Mouse (Mus musculus): Measurements from ENCODE around the gene Ifi203.
"Not testable (repeated sequence)": the region's sequence is repeated elsewhere in the genome, so short reads cannot be mapped to it uniquely, and the experiment has no call there.

Gene Ifi203

DNA sequence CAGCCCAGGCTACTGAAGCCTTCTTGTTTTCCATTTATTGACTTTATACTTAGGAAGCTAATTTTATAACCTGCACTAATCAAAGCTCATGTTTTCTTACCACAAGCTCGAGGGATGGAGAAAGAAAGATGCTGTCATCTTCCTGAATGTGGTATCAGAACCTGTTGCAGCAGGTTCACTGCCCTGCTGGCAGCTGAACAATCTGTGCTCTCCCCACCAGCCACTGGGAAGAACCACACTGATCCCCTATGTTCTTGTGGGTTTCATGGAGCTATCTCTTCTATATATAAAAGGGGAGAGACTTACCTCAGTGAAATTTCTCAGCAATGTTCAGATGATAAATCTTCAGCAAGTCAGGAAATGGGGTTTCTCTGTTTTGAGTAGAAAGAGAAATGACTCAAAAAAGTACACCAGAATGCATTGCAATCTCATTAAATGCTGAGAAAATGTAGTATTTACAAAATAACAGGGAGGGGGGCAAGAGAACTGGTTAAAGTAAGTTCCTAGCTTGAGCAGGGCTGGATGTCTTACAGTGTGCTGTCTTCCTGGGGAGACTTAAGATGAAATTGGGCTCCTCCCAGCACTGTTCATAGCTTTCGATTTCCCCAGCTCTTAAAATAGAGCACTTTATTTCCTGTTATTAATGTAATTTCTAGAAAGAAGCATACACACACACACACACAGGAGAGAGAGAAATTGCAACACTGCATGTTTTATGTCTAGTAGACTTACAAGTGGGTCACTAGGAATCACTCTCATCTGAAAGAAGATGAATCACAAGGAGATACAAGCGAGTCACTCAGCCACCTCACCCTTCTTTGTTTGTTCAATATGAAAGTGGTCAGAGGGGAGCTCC lies at the start of gene Ifi203, which contains the start of gene Mndal:
Gene Ifi203 (minus strand): TSS at position 749 of the 856 bp plus-strand sequence.
Gene Mndal (minus strand): TSS at position 568 of the 856 bp plus-strand sequence.
- DNase-seq (ENCODE audit: low spot score), result not testable (repeated sequence)

DNA sequence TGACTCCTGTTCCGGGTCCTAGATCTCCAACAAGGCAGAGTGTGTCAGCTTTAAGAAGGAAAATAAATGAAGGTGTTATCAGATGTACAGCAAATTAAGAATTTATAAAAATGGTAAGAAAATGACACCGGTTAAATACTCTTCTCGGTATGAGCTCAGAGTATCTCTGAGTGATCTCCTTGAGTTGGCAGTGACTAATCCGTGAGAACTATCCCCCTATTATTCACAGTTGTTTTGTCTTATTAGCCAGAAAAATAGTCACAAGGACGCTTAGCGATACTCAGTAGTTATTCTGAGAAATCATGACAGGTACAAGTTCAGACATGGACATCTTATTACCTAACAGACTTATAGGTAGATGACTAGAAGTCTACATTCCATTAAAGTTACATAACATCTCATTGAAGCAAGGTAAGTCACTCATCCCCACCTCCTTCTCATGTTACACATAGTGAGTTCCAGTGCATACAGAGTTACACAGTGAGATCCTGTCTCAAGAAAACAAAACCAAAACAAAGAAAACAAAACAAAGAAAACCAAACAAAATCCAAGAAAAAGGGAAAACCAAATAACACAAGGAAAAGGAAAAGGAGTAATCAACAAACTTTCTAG lies 40.3 kb upstream of the Ifi203 start, which contains the start of gene Ifi202b:
Gene Ifi202b (minus strand): TSS at position 51 of the 612 bp plus-strand sequence.
- not testable (repeated sequence) for DNase-seq (ENCODE audit: low spot score)

DNA sequence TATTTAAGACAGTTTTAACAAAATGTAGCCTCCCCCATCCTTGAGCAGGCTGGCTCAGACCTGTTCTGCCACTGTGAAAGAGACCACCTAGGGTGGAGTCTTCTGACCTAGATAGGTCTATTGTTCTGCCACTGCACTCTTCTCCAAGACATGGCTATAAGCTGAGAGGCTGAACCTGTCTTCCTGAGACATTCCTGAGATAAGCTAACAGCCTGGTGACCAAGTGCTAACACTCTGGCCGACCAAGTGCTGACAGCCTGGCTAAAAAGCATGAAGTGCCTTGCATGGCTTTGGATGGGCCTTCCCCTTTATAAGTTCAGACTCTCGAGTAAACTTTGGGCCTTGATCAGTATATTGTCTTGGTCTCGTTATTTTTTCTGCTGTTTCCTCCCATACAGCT lies 38.6 kb upstream of the Ifi203 start:
- DNase-seq (ENCODE audit: low spot score), result not testable (repeated sequence)

DNA sequence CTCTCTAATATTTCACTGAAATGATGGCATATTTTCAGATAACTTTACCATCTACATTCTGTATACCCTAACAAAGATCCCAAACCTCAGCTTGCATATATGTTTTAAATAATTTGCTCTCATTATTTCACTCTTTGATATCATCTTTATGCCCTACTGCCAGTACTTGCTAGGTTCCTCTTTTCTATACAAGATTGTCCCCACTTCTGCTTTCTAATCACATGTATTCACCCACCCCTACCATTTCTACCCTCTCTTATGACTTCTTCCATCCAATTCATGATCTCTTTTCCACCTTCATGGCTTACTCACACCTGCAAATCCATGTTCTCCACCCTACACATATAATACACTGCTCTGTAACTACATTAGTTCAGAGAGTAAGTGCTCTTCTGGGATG lies 35.1 kb upstream of the Ifi203 start:
- DNase-seq (ENCODE audit: low spot score), result no peak

DNA sequence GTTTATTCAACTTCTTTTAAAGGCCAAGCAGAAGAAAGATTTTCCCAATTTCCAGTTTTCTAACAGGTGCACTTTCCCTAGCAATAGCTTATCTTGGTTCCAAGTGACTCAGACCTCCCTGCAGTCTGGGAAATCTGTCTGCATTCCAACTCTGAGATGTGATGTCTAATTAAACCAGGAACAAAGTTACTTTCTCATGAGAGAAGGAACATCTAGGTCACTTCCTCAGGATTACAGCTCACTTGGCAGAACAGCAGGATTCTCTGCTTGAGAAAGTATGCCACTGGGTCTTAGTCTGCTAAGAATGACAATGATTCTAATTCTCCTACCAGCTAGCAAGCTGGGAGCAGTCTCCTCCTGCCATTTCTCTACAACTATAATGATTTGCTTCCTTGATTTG lies 30.6 kb upstream of the Ifi203 start:
- no peak for DNase-seq (ENCODE audit: low spot score)

DNA sequence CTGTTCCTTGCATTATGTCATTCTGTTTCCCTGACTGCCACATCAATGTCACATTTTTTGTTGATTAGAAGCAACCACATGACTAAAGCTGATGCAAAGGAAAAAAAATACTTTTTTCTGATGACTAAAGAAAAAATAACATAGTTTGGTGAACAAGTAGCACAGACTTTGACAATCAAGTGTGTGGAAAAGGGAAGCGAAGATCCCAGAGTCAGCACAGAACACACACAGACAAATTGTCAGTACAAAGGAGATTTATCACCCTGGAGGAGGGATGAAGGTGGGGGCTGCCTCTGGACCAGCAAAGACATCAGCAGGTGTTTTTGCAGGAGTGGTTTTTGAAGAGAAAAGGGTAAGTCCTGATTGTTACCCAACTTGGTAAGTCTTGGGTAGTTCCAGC lies 19.0 kb upstream of the Ifi203 start:
- not testable (repeated sequence) for DNase-seq (ENCODE audit: low spot score)

DNA sequence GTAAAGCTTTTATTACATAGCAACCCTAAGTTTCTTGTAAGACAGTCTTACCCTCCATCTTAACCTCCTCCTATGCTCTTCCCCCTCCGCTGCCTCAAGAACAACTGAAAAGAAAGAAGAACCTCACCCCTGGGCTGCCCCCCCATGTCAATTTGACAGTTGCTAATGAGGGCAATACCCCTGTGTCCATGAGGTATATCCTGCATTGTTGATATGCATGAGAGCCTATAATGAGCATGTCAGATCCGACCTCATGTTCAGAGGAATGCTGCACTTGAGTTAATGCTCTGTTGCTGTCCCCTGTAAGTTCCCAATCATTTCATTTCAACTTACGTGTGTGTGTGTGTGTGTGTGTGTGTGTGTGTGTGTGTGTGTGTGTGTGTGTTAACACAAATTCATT lies 17.5 kb upstream of the Ifi203 start:
- not testable (repeated sequence) for DNase-seq (ENCODE audit: low spot score)

DNA sequence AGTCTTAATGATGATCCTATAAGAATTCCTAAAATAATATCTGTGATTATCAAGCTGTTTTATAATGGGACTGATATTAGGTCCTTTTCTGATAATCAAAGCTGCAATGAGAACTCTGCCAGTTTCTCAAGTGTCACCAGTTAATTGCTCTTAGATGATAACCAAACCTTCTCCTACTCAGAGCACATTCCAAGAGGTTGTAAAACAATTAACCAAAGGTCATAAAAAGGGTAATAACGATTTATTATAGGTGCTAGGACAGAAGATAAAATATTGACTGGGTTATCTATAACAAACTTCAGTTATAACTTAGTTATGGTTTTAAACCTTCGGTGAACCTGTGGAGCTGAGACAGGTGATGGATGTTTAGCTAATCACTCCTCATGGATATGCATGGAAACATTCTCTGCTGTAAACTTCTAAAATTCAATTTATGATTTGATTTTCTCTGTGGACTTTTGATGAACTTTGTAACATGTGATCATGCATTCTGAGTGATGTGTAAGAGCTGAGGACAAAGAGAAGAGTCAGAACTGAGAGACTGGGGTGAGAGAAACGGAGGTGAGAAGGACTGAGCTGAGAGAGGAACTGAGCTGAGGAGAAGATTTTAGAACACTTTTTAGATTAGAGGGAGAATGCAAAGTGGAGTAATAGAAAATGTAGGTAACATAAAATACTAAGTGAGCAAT lies 13.5 kb upstream of the Ifi203 start:
- DNase-seq (ENCODE audit: low spot score), result not testable (repeated sequence)

DNA sequence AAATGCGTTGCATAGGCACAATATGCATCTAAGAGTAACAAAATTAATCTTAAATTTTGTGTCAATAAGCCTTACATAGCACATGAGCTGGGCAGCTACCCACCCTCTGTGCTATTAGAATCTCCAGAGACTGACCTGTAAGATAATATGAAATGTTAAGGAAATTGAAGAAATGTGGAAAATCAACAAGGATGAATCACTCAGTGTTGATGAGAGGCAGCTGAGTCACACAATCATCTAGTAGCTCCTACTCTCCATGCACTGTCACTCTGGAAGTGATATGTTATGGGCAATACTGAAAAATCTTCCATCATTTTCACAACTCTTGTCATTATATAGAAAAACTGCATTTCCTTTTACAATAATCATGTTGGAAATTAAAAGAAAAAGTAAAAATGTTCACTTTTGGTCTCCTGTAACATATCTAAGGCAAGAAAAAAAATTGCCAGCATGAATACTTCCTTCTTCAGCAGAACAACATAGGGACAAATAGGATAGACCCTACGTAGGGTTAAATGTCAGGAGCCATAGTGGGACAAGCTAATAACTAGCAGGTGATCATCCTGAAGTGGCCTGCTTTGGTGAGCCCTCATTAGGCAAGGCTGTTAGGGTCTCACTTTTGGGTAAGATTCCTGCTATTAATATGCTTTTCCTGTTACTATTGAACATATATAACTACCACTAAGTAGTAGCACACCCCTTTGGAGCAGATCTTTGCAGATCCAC lies 12.8 kb upstream of the Ifi203 start:
- DNase-seq (ENCODE audit: low spot score), result no peak

DNA sequence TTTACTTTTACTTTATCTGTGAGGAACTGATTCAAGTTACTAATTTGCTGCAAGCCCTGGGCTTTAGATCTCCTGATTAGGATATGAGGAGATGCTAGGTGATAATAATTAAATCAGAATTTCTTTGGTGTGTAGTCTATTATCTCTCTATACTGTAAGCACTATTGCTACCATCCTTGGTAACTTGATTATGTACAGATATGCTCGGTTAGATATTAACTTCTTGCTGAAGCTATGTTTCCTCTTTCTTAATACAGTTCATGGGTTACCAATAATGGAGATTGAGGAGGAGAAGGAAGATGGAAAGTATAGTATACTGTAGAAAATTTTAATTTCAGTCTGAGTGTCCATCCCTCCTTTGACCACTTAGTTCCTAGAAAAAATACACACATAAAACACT lies 11.1 kb upstream of the Ifi203 start:
- no peak for DNase-seq (ENCODE audit: low spot score)

DNA sequence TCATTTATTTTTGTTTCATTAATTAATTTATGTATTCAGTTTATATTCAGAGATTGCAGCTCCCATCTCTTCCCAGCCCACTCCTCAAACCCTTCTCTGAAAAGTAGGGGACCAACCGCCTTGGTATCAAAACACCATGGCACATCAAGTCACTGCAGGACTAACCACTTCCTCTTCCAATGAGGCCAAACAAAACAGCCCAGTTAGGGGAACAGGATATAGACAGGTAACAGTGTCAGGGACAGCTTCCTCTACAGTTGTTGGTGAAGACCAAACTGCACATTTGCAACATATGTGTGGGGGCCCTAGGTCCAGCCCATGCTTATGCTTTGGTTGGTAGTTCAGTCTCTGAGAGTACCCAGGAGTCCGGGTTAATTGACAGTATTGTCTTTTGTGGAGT lies 6.6 kb upstream of the Ifi203 start:
- not testable (repeated sequence) for DNase-seq (ENCODE audit: low spot score)

DNA sequence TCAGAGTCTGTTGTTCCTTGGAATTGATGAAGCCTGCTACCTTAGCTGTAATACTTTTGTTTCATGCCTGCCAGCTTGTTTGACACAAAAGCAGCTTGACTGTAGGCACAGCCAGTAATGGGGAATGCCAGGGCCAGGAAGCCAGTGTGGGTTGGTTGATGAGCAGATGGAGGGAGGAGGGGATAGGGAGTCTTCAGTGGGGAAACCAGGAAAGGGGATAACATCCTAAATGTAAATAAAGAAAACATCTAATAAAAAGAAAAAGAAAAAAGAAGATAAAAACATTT lies 251 bp upstream of the Ifi203 start:
- not testable (repeated sequence) for DNase-seq (ENCODE audit: low spot score)

DNA sequence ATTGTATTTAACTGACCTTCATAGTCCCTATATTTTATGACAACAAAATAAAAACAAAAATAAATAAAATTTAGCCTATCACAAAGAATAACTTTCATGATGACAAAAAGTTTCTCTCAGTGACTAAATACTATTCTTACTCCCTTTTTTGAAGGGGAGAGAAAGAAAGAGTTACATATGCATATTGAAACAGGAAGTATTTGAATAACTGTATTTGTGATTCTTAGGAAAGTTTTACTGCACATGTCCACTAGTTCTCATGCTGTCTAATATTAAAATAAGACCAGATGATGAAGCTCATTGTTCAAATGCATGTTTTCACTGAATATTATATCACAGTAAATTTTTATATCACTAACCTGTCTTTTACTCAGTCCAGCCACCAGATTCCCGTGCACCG lies 950 bp downstream of the Ifi203 start:
- not testable (repeated sequence) for DNase-seq (ENCODE audit: low spot score)

DNA sequence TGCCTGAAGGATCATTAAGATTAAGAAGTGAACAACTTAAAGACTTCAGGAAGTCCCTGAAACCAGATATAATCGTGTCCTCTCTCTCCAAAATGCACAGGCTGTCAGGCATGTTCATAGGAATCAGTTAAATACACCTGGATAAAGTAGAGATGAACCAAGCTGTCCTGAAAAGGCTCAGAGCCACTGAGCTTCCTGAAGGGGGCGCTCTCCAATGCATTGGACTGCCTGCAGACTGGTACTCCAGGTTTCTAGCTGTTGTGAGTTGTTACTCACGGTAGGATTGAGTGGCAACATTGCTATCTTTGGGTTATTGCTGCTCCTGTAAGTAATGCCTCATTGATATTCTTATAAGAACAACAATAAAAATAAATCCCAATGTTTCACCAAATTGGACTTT lies 23.2 kb downstream of the Ifi203 start:
- not testable (repeated sequence) for DNase-seq (ENCODE audit: low spot score)

DNA sequence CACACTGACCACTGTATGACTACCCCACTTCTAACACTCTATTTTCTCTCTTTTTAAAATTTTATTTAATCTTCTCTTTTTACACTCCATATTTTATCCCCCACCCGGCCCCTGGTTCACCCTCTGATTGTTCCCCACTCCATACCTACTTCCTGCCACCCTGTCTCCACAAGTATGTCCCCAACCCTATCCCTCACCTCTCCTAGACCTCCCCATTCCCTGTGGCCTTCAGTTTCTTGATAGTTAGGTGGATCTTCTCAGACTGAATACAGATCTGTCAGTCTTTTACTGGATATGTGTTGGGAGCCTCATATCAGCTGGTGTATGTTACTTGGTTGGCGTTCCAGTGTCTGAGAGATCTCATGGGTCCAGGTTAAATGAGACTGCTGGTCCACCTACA lies 27.9 kb downstream of the Ifi203 start:
- DNase-seq (ENCODE audit: low spot score), result no peak

DNA sequence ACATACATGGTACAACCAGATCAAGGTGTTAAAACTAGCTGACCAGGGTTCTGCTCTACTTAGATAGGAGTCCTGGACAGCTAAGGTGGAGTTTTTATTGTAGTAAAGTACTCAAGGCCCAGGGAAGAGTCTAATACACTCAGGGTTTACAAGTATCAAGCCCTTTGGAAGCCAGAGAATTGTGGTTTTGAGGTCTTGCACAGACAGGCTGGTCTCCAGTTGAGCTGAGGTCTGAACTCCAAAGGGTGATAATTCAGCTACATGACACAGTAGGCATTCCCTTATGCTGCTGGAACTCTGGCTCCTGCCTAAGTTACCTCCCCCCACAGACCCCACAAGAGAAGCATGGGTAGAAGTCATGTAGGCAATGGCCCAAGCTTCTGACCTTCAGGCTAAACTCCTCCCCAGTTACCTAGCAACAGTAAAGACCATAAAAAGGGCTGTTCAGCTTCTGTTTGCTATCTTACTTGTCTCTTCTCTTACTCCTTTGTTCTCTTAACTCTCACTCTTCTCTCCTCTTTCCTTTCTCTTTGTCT lies 29.1 kb downstream of the Ifi203 start:
- DNase-seq (ENCODE audit: low spot score), result not testable (repeated sequence)

DNA sequence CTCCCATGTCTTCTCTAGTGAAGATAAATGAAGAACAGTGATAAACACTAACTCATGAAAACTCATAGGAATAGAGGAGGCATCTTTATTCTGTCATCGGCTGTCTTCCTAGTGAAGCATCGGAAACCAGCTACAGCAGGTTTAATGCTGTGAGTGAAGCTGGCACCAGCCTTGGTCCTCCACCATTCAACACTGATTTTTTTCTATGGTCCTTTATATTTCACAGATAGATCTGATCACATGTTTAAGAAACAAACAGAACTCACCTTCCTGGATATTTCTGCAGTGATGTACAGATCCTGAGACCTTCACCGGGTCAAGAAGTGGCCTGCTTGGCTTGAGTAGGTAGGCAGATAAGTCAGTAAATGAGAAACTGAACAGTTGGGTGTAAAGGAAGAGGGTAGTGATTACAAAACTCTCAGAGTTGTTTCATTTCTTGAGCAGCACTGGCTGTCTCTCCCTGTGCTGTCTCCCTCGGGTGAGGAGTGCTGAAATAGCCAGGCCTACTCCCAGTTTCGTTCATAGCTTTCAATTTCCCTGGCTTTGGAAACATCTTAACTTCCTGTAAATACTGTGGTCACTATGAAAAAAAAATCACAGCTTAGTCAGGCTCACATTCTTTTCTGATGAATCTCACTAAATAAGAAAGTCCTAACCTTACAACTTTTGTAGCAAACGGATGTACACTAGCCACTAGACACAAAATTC lies 29.8 kb downstream of the Ifi203 start, which contains the start of gene Ifi211:
Gene Ifi211 (minus strand): TSS at position 499 of the 708 bp plus-strand sequence.
- not testable (repeated sequence) for DNase-seq (ENCODE audit: low spot score)

DNA sequence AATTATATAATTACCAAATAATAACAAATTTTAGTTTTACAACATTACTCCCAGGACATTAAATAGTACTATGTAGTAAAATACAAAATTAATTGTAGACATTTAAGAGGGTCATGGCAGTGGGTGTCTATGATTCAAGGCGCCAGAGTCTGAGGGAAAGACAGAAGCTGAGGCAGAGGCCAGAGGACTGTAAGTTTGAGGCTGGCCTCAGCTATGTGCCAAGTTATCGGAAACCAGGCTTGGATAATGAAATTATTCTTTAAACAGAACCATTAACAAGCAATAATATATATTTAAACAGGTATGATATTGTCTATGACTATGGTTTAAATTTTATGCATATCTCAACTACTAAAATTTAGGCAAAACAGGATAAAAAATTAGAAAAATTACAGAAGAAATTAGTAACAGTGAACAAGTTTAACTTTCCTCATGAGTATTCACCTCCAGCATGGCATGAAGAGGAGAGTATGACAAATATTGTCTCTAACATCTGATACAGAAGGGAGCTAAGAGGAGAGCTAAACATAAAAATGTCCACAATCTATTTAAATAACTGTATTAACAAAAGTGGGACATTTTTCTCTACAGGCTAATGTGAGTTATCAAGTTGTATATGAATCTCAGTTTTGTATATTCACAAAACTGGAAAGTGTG lies 30.5 kb downstream of the Ifi203 start:
- no peak for DNase-seq (ENCODE audit: low spot score)

DNA sequence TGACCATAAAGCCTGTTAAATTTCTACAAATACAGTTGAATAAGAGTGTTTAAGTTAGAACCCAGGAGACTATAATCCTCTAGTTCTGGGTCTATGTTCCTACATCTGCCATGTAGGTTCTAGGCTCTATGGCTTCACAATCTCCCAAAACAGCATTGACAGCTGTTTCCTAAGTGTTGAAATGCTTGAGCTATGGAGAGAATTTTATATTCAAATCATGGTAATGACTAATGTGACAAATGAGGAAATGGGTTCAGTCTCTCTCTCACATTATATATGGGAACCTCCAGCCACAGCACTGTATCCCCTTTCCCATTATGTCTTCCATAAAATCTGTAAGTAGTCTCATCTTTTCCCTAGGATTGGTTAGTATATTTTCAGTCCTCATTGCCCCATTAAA lies 34.1 kb downstream of the Ifi203 start:
- DNase-seq (ENCODE audit: low spot score), result not testable (repeated sequence)

DNA sequence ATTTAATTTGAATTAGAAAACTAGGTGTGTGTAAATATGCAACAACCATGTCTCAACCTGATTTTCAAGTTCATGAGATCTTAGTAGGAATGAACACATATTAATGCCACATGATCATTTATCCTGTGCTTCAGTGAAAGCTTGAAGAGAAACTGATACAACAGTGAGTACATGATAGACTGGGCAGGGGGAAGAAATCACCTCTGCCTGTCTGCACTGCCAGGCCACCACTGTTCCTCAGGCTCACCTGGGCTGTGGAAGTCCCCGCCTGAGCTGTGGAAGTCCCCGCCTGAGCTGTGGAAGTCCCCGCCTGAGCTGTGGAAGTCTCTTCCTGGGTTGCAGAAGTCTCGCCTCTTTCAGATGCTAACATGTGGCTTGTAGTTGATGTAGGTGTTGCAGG lies 36.6 kb downstream of the Ifi203 start:
- DNase-seq (ENCODE audit: low spot score), result not testable (repeated sequence)

DNA sequence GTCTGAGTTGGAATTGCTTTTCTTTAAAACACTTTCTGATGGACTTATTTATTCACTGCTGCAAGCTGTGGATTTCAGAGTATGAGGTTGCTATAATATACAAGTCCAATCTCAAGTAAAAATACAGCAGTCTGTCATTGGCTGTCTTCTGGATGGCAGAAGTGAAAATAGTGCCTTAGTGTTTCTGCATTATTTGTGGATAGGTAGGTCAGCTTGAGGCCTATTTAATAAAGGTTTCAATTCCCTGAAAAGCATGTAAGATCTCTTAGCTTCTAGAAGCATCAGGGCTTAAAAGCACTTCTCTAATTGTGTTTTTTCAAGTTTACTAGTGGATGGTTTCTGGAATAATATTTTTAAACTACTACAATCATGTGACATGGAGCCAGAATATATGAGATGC lies 52.7 kb downstream of the Ifi203 start:
- not testable (repeated sequence) for DNase-seq (ENCODE audit: low spot score)

Data from ovary, postnatal 14 days (tissue).